Mouse (Mus musculus): ENCODE measurements around the gene Plpp2. TPM values are rescaled to one million over a fixed set of nuclear protein-coding genes. Genes with fewer than 3 reads are reported as not detected.

The Plpp2 gene
- total and polyA plus RNA-seq, 3 experiments = 11.5 to 19.3 (median 13.9) TPM

- Histone ChIP-seq H3K4me2 (ENCODE audit: insufficient read depth, low read depth, poor library complexity, severe bottlenecking) (no peak overlapping the region), H3K27me3 (replicated peaks) (peaks cover 2% of the 10 kb centered on the region)
- in situ Hi-C loops (cut with MboI; ENCODE audit: low pct_ligation_motif_present, low pct_unique_long_range_greater_than_20kb, low sequenced_read_pairs) = no loop called here
These were observed 4.7 kb upstream of the Plpp2 start for GRCm38 (mm10) chr10:79538323-79538722.

GRCm38 (mm10) chr10:79537781-79538180 is 4.2 kb upstream of the Plpp2 start:
- no peak overlapping the region for H3K4me2 ChIP-seq (ENCODE audit: insufficient read depth, low read depth, poor library complexity, severe bottlenecking)
- H3K4me3 ChIP-seq (replicated peaks in 1 of 3; ENCODE audit: low read depth in 2 of 3, low read length in 2 of 3, poor library complexity in 1 of 3) = no peak overlapping the region
- peaks cover 2% of the 10 kb centered on the region for H3K27me3 ChIP-seq (replicated peaks)
- H3K9me3 ChIP-seq (replicated peaks; ENCODE audit: low read length) = no peaks in the 10 kb centered on the region
- in situ Hi-C loops (cut with MboI; ENCODE audit: low pct_ligation_motif_present, low pct_unique_long_range_greater_than_20kb, low sequenced_read_pairs) (no loop called here), dilution Hi-C loops (cut with MboI; ENCODE audit: extremely low pct_ligation_motif_present, extremely low pct_unique_long_range_greater_than_20kb, low sequenced_read_pairs) (no loop called here)
- TF ChIP-seq ZMIZ1 (IDR thresholded peaks at IDR 0.05; ENCODE audit: low read depth, low read length) = no peak
- TF ChIP-seq PAX5 (IDR thresholded peaks at IDR 0.05; ENCODE audit: low read length) = no peak
- TF ChIP-seq CHD1 (IDR thresholded peaks at IDR 0.05; ENCODE audit: low read depth, low read length) = no peak
- no peak for TF ChIP-seq POLR2AphosphoS2 (IDR thresholded peaks at IDR 0.05; ENCODE audit: low read depth, low read length)
- no peak for TF ChIP-seq ZNF384 (IDR thresholded peaks at IDR 0.05; ENCODE audit: low read depth, low read length)
- no peak for TF ChIP-seq HCFC1 (IDR thresholded peaks at IDR 0.05; ENCODE audit: low read depth, low read length)
- TF ChIP-seq MYC (IDR thresholded peaks at IDR 0.05; ENCODE audit: low read depth, low read length) = no peak
- TF ChIP-seq E2F4 (IDR thresholded peaks at IDR 0.05; ENCODE audit: insufficient replicate concordance, low read depth, low read length) = no peak
- no peak for TF ChIP-seq CTCF (conservative IDR thresholded peaks at IDR 0.05 in 1 of 2, IDR thresholded peaks at IDR 0.05 in 1 of 2; ENCODE audit: low read depth in 2 of 2, low read length in 2 of 2)
- TF ChIP-seq BHLHE40 (IDR thresholded peaks at IDR 0.05; ENCODE audit: low read depth, low read length) = no peak
- TF ChIP-seq USF1 (IDR thresholded peaks at IDR 0.05; ENCODE audit: low read depth, low read length) = no peak
- no peak for TF ChIP-seq JUN (IDR thresholded peaks at IDR 0.05; ENCODE audit: insufficient read depth, low read depth, low read length)
- no peak for TF ChIP-seq MAFK (IDR thresholded peaks at IDR 0.05; ENCODE audit: insufficient replicate concordance, low read length)
- no peak for TF ChIP-seq IRF4 (IDR thresholded peaks at IDR 0.05; ENCODE audit: low read depth, low read length)
- no peak for TF ChIP-seq TCF12 (IDR thresholded peaks at IDR 0.05; ENCODE audit: low read depth, low read length)
- TF ChIP-seq EP300 (IDR thresholded peaks at IDR 0.05; ENCODE audit: low read length) = no peak
- no peak for TF ChIP-seq NRF1 (IDR thresholded peaks at IDR 0.05; ENCODE audit: low read depth, low read length)
- TF ChIP-seq SIN3A (IDR thresholded peaks at IDR 0.05; ENCODE audit: low read length) = no peak
- H3K36me3 ChIP-seq (replicated peaks in 1 of 2; ENCODE audit: control insufficient read depth in 1 of 2, insufficient read depth in 1 of 2, low read length in 1 of 2) = peaks cover 32 to 50% of the 10 kb centered on the region in 2 experiments
- no peaks in the 10 kb centered on the region for H3K79me2 ChIP-seq (replicated peaks; ENCODE audit: control insufficient read depth, extremely low read depth, insufficient read depth, poor library complexity, severe bottlenecking)
- H3K27ac ChIP-seq (ENCODE audit: insufficient read depth, low read depth) = no peak overlapping the region
- peaks cover 0 to 20% of the 10 kb centered on the region in 2 experiments; a peak in 2 of 4 replicates for H3K4me1 ChIP-seq (ENCODE audit: control insufficient read depth in 1 of 2, insufficient read depth in 2 of 2)
- no peak overlapping the region for H3K9ac ChIP-seq (ENCODE audit: insufficient read depth, low read depth)
- DNase-seq (ENCODE audit: extremely low read depth) = no peak

More at GRCm38 (mm10) chr10:79538323-79538722, 4.7 kb upstream of the Plpp2 start:
- Histone ChIP-seq H3K36me3 (replicated peaks in 1 of 2; ENCODE audit: control insufficient read depth in 1 of 2, insufficient read depth in 1 of 2, low read length in 1 of 2) (peaks cover 37 to 56% of the 10 kb centered on the region in 2 experiments), H3K9ac (ENCODE audit: insufficient read depth, low read depth) (no peak overlapping the region), H3K79me2 (replicated peaks; ENCODE audit: control insufficient read depth, extremely low read depth, insufficient read depth, poor library complexity, severe bottlenecking) (no peaks in the 10 kb centered on the region), H3K4me3 (replicated peaks in 1 of 3; ENCODE audit: low read depth in 2 of 3, low read length in 2 of 3, poor library complexity in 1 of 3) (no peak overlapping the region), H3K9me3 (replicated peaks; ENCODE audit: low read length) (no peaks in the 10 kb centered on the region), H3K4me1 (ENCODE audit: control insufficient read depth in 1 of 2, insufficient read depth in 2 of 2) (peaks cover 0 to 17% of the 10 kb centered on the region in 2 experiments; a peak in 2 of 4 replicates), H3K27ac (ENCODE audit: insufficient read depth, low read depth) (no peak overlapping the region)
- dilution Hi-C loops (cut with MboI; ENCODE audit: extremely low pct_ligation_motif_present, extremely low pct_unique_long_range_greater_than_20kb, low sequenced_read_pairs) = no loop called here
- no peak for DNase-seq (ENCODE audit: extremely low read depth)
- TF ChIP-seq USF1 (IDR thresholded peaks at IDR 0.05; ENCODE audit: low read depth, low read length) (no peak), RAD21 (IDR thresholded peaks at IDR 0.05; ENCODE audit: low read depth, low read length) (no peak), MAZ (IDR thresholded peaks at IDR 0.05; ENCODE audit: low read depth, low read length) (no peak), MAFK (IDR thresholded peaks at IDR 0.05; ENCODE audit: insufficient replicate concordance, low read length) (no peak), RCOR1 (conservative IDR thresholded peaks at IDR 0.05; ENCODE audit: low read depth, low read length) (no peak), SMC3 (IDR thresholded peaks at IDR 0.05; ENCODE audit: low read depth, low read length) (no peak), ZC3H11A (IDR thresholded peaks at IDR 0.05; ENCODE audit: low read depth, low read length) (no peak), CHD2 (IDR thresholded peaks at IDR 0.05; ENCODE audit: low read length) (no peak), POLR2AphosphoS2 (IDR thresholded peaks at IDR 0.05; ENCODE audit: low read depth, low read length) (no peak), JUND (conservative IDR thresholded peaks at IDR 0.05; ENCODE audit: low read depth, low read length) (no peak), NELFE (IDR thresholded peaks at IDR 0.05; ENCODE audit: low read depth, low read length) (no peak), NRF1 (IDR thresholded peaks at IDR 0.05; ENCODE audit: low read depth, low read length) (no peak), IRF4 (IDR thresholded peaks at IDR 0.05; ENCODE audit: low read depth, low read length) (no peak), MYC (IDR thresholded peaks at IDR 0.05; ENCODE audit: low read depth, low read length) (no peak), ZNF384 (IDR thresholded peaks at IDR 0.05; ENCODE audit: low read depth, low read length) (no peak), TBP (conservative IDR thresholded peaks at IDR 0.05; ENCODE audit: low read depth, low read length) (no peak), MXI1 (IDR thresholded peaks at IDR 0.05; ENCODE audit: low read depth, low read length) (no peak), E2F4 (IDR thresholded peaks at IDR 0.05; ENCODE audit: insufficient replicate concordance, low read depth, low read length) (no peak), ZMIZ1 (IDR thresholded peaks at IDR 0.05; ENCODE audit: low read depth, low read length) (no peak)

Measured in CH12.LX (cell line).